Mouse (Mus musculus) stomach, embryonic 15.5 days (tissue): Measurements from ENCODE around the gene Nol10. TPM values are rescaled to one million over a fixed set of nuclear protein-coding genes. Genes with fewer than 3 reads are reported as not detected.

Experiments
- ATAC-seq: fragments of 200-750 bp; cut with Nextera tagmentation; 2 replicates; pipeline ENCODE4 v1.8.0; 2017; ENCODE audit warnings: low read depth, moderate number of reproducible peaks, moderate TSS enrichment; ENCODE audit not compliant: insufficient read depth, low FRiP score
- H3K27ac ChIP-seq: fragments of 300-500 bp; sonication (generic); 2 replicates; pipeline ENCODE4 v1.5.1; 2015; ENCODE audit warnings: mild to moderate bottlenecking, inconsistent platforms
- H3K27me3 ChIP-seq: fragments of 300-500 bp; sonication (generic); replicated peaks from 2 replicates; pipeline ENCODE4 v1.6.1; 2015; ENCODE audit warnings: inconsistent platforms
- H3K36me3 ChIP-seq: fragments of 300-500 bp; sonication (generic); 2 replicates; pipeline ENCODE4 v1.6.1; 2015; ENCODE audit warnings: inconsistent platforms
- H3K4me1 ChIP-seq: fragments of 300-500 bp; sonication (generic); 2 replicates; pipeline ENCODE4 v1.6.1; 2015; ENCODE audit warnings: inconsistent platforms
- H3K4me2 ChIP-seq: fragments of 300-500 bp; sonication (generic); 2 replicates; pipeline ENCODE4 v1.6.1; 2015; ENCODE audit warnings: mild to moderate bottlenecking, inconsistent platforms
- H3K4me3 ChIP-seq: fragments of 300-500 bp; sonication (generic); replicated peaks from 2 replicates; pipeline ENCODE4 v1.5.1; 2015; ENCODE audit warnings: inconsistent platforms
- H3K9ac ChIP-seq: fragments of 300-500 bp; sonication (generic); 2 replicates; pipeline ENCODE4 v1.6.1; 2015; ENCODE audit warnings: inconsistent platforms
- H3K9me3 ChIP-seq: fragments of 300-500 bp; sonication (generic); 2 replicates; pipeline ENCODE4 v1.6.1; 2016; ENCODE audit warnings: inconsistent platforms
- WGBS: fragments of 180-500 bp; shearing (Covaris S2); methylation state at CpG from one replicate; pipeline ENCODE4 v1.1.7; 2015; 5-methylcytosine and 5-hydroxymethylcytosine counted together
- microRNA-seq: library from miRNA; unstranded; fragments of <30 nt; microRNA quantifications from one replicate; pipeline ENCODE4, GENCODE M21; 2016
- polyA plus RNA-seq: library from polyadenylated mRNA; unstranded; fragments of >200 nt; fragmentation: Nextera tagmentation; extraction: Ambion mirVana; gene quantifications from 2 replicates; pipeline ENCODE4 v1.2.1, GENCODE M21; 2015

Nol10 gene
- polyA plus RNA-seq, 1 experiment from 2014 or later: 17.8 TPM

DNA sequence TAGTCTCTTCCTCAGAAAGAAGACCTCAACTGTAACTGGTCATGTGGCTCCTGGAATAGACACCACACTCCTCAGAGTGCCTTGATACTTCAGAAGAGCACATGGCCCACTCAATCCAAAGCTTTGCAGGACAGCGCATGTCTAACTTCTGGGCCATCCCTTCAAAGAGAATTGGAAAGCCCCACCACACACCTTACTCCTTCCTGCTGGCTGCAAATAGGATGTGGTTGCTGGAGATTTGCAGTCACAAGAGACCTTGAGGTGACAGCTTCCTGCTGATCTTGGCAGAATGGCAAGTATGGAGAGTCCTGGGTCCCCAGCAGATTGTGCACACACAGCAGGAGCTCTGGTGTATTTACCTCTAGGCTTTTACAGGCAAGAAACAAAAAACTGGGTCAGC lies 123.1 kb downstream of the Nol10 start:
- no peak overlapping the region for H3K4me2 ChIP-seq
- 69% methylated on average over 1 of the region's 1 CpGs for WGBS
- H3K27me3 ChIP-seq: no peaks in the 10 kb centered on the region
- ATAC-seq: no peak
- H3K4me1 ChIP-seq: no peaks in the 10 kb centered on the region
- H3K36me3 ChIP-seq: no peaks in the 10 kb centered on the region
- no peak overlapping the region for H3K27ac ChIP-seq
- H3K9me3 ChIP-seq: no peaks in the 10 kb centered on the region
- H3K9ac ChIP-seq: no peak overlapping the region
- H3K4me3 ChIP-seq: no peak overlapping the region

DNA sequence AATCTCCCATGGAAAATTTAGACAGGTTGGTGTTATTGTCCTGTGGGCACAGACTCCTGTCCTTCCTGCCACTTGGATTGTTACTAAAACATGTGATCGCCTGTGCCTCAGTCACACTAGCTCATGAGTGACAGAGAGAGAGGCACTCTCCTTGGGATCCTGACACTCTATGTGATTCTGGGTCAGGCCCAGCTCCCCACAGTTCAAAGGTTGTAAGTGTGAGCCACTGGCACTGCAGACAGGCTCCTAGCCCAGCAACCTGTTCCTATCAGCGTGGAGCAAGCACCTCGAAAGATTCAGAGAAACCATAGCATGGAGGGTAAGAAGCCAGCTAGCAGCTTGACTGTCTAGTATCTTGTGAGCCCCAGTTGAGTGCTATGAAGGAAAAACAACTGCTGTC lies 124.9 kb downstream of the Nol10 start:
- H3K27me3 ChIP-seq: no peaks in the 10 kb centered on the region
- no peaks in the 10 kb centered on the region for H3K9me3 ChIP-seq
- no peak overlapping the region for H3K27ac ChIP-seq
- H3K36me3 ChIP-seq: no peaks in the 10 kb centered on the region
- WGBS: 87% methylated on average over 3 of the region's 3 CpGs
- ATAC-seq: no peak
- no peak overlapping the region for H3K4me2 ChIP-seq
- no peaks in the 10 kb centered on the region for H3K4me1 ChIP-seq
- H3K9ac ChIP-seq: no peak overlapping the region
- H3K4me3 ChIP-seq: no peak overlapping the region

DNA sequence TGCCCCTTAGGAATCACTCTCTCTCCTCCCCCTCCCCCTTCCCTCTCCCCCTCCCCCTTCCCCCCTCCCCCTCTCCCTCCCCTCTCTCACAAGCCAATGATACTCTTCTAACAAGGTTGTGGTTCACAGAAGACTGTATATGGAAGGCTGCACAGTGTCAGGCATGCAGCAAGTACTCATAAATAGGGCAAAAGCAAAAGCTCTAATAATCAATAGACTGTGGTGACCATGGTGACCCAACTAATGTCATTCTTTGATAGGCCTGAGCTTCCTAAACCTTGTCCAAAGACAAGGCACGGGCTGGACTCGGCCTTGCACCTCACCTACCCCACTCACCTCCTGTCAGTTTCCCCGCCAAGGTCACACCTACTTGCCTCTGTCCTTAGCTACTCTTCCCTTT lies 125.6 kb downstream of the Nol10 start:
- Histone ChIP-seq H3K9ac (no peak overlapping the region), H3K36me3 (no peaks in the 10 kb centered on the region)
- no peak for ATAC-seq

DNA sequence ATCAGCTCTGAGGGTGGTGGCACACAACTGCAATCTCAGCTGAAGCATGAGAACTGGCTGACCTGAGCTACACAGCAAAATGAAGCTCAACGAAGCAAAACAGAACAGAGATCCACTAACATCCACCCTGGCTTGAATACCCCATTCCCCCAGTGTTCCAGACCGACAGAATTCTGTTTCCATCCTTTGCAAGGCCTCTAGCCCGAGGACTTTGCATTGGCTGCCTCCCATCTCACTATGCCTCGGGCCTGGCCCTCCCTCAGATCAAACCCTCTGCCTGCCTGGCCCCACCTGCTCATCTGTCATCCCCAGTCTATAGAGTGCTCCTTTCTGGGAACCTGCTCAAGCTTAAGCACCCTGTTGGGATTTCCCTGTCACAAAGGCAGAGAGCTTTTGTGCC lies 126.4 kb downstream of the Nol10 start:
- H3K4me2 ChIP-seq: no peak overlapping the region
- WGBS: 52% methylated on average over 4 of the region's 4 CpGs
- no peak for ATAC-seq

More for the DNA sequence above, 125.6 kb downstream of the Nol10 start:
- no peak overlapping the region for H3K4me3 ChIP-seq
- no peak overlapping the region for H3K4me2 ChIP-seq
- no peaks in the 10 kb centered on the region for H3K27me3 ChIP-seq
- WGBS: 88% methylated on average over 3 of the region's 3 CpGs
- H3K9me3 ChIP-seq: no peaks in the 10 kb centered on the region
- no peaks in the 10 kb centered on the region for H3K4me1 ChIP-seq
- H3K27ac ChIP-seq: no peak overlapping the region

DNA sequence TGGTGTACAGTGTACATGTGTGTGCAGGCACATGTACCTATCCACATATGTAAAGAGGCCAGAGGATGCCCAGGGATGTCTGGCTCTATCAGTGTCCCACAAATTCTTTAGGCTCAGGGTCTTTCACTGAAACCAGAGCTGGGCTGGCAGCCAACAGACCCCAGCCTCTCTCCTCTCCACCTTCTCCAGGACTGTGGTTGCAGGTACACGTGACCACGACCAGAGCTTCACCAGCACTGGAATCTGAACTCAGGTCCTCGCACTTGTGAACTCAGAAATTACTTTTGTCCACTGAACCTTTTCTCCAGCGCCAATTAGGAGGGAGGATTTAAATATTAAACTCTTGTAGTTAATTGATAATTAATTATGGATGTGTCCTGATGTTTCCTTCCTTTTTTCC lies 126.9 kb downstream of the Nol10 start:
- no peak for ATAC-seq
- Histone ChIP-seq H3K27ac (no peak overlapping the region), H3K4me3 (no peak overlapping the region), H3K27me3 (no peaks in the 10 kb centered on the region), H3K36me3 (no peaks in the 10 kb centered on the region), H3K4me1 (no peaks in the 10 kb centered on the region), H3K9ac (no peak overlapping the region), H3K9me3 (no peaks in the 10 kb centered on the region), H3K4me2 (no peak overlapping the region)
- WGBS: 80% methylated on average over 4 of the region's 4 CpGs

More for the DNA sequence above, 126.4 kb downstream of the Nol10 start:
- H3K9ac ChIP-seq: no peak overlapping the region
- H3K4me1 ChIP-seq: no peaks in the 10 kb centered on the region
- H3K27me3 ChIP-seq: no peaks in the 10 kb centered on the region
- H3K27ac ChIP-seq: no peak overlapping the region
- H3K9me3 ChIP-seq: no peaks in the 10 kb centered on the region
- H3K36me3 ChIP-seq: no peaks in the 10 kb centered on the region
- no peak overlapping the region for H3K4me3 ChIP-seq

DNA sequence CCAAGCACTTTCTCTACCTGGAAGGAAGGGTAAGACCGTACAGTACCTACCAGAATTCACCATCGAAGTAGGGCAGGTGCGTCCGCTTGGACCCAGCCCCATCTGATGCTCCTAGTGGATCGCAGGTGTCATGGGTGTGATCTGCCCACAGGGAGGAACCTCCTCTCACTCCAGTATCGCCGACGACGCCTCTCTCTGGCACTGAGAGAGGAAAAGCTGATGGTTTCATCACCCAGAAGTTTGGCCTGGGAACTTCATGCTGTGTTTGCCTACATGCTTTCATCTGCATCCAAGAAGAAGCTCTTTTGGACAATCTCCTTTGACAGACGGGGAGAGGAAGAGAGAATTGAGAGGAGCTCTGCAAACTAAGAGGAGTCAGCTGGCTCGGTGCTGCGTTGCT lies 129.9 kb downstream of the Nol10 start:
- H3K4me2 ChIP-seq: no peak overlapping the region
- H3K4me1 ChIP-seq: no peaks in the 10 kb centered on the region
- no peaks in the 10 kb centered on the region for H3K27me3 ChIP-seq
- H3K36me3 ChIP-seq: no peaks in the 10 kb centered on the region
- ATAC-seq: no peak
- 83% methylated on average over 12 of the region's 12 CpGs for WGBS
- no peaks in the 10 kb centered on the region for H3K9me3 ChIP-seq
- no peak overlapping the region for H3K4me3 ChIP-seq
- no peak overlapping the region for H3K9ac ChIP-seq
- H3K27ac ChIP-seq: no peak overlapping the region

DNA sequence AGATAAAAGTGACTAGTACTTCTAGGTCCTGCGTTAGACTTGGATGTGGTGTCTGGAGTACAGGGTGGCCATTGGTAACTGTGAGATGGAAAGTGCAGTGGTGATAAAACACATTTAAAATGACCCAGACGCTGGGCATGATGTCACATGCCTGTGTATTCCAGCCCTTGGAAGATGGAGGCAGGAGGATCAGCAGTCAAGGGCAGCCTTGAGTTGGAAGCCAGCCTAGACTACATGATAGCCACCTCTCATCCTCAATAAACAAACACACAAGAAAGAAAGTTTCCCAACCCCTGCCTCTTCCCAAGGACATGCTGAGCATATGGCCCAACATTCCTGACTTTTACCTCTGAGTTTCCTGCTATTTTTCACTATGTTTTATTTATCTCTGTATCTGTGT lies 130.6 kb downstream of the Nol10 start:
- no peaks in the 10 kb centered on the region for H3K27me3 ChIP-seq
- no peak for ATAC-seq
- H3K9me3 ChIP-seq: no peaks in the 10 kb centered on the region
- WGBS: 83% methylated on average over 2 of the region's 2 CpGs
- H3K4me3 ChIP-seq: no peak overlapping the region
- H3K27ac ChIP-seq: no peak overlapping the region
- H3K4me1 ChIP-seq: no peaks in the 10 kb centered on the region
- H3K9ac ChIP-seq: no peak overlapping the region
- H3K4me2 ChIP-seq: no peak overlapping the region
- H3K36me3 ChIP-seq: no peaks in the 10 kb centered on the region

Small RNA genes within 50 kb of the gene (microRNA-seq; reads per million reads assigned to microRNA genes)
- 13.3 reads per million, percentile 29 among the genes with 10 or more reads in this experiment for gene Mir3066

Other genes with a start within 250 kb of the Nol10 start
- 0.35 and 0.40 TPM in 2 replicates for gene Kcnf1, start 171.6 kb upstream of the Nol10 start, polyA plus RNA-seq
- gene Pdia6, start 81.9 kb upstream of the Nol10 start, polyA plus RNA-seq: 649 and 673 TPM in 2 replicates
- gene Atp6v1c2, start 19.1 kb upstream of the Nol10 start, polyA plus RNA-seq: 0.37 and 0.40 TPM in 2 replicates
- 201 and 209 TPM in 2 replicates for gene Odc1, start 196.3 kb downstream of the Nol10 start, polyA plus RNA-seq